Mouse (Mus musculus): ENCODE results near the gene Prl4a1.
"Not testable (repeated sequence)": the region's sequence is repeated elsewhere in the genome, so short reads cannot be mapped to it uniquely, and the experiment has no call there.

The Prl4a1 gene

GRCm38 (mm10) chr13:28015912-28016311 is at the start of gene Prl4a1:
Gene Prl4a1 (plus strand): TSS chr13:28016212.
- no peak for DNase-seq (ENCODE audit: low spot score)

GRCm38 (mm10) chr13:27972931-27973330 is 43.1 kb upstream of the Prl4a1 start:
- no peak for DNase-seq (ENCODE audit: low spot score)

GRCm38 (mm10) chr13:27974281-27974680 is 41.7 kb upstream of the Prl4a1 start:
- not testable (repeated sequence) for DNase-seq (ENCODE audit: low spot score)

- DNase-seq (ENCODE audit: low spot score), result no peak
Measured at GRCm38 (mm10) chr13:27977646-27978045, 38.4 kb upstream of the Prl4a1 start.

- not testable (repeated sequence) for DNase-seq (ENCODE audit: low spot score)
Measured at GRCm38 (mm10) chr13:27996557-27996956, 19.5 kb upstream of the Prl4a1 start.

GRCm38 (mm10) chr13:28029330-28029729 is 13.3 kb downstream of the Prl4a1 start:
- DNase-seq (ENCODE audit: low spot score), result no peak

GRCm38 (mm10) chr13:28069315-28069714 is 53.3 kb downstream of the Prl4a1 start:
- no peak for DNase-seq (ENCODE audit: low spot score)
